ENCODE assay signal across 8 mouse cellular contexts in genomic region chr14:118136744-118137452, GRCm38 (mm10). TPM values are rescaled to one million over a fixed set of nuclear protein-coding genes. Genes with fewer than 3 reads are reported as not detected.
A peak's percentile ranks its signal among the peaks of the same experiment; 100 is the strongest.
DNase-seq lines count a peak whose midpoint lies in the region; ATAC-seq and TF ChIP-seq lines count a peak whose summit lies in the region.

Gene Gpr180, plus strand, starts transcription at chr14:118137158.

- H3K36me3 ChIP-seq in ES-E14 (ENCODE audit: control insufficient read depth, insufficient read depth, low read length, poor library complexity, severe bottlenecking): peaks cover 3% of the 10 kb centered on the region; the same call in 1 of the 2 replicates
- H3K36me3 ChIP-seq in forebrain, embryonic 15.5 days: 0 out of 2 replicates have a peak, but pooled peaks cover 8% of the 10 kb centered on the region

- WGBS in forebrain, embryonic 15.5 days: under 1% methylated on average over 71 of the region's 77 CpGs
- under 1% methylated on average over 76 of the region's 77 CpGs for WGBS in lung, adult 2 months

- in situ Hi-C loops in ES-E14 (cut with MboI; ENCODE audit: low sequenced_read_pairs in 2 of 2, unreplicated experiment in 2 of 2): no loop called here

- H3K4me2 ChIP-seq in forebrain, embryonic 15.5 days (replicated peaks): peak within 1 kb of the TSS; percentile 78

- no peaks in the 10 kb centered on the region for H3K27me3 ChIP-seq in forebrain, embryonic 15.5 days

- no peak within 1 kb of the TSS for H3K27ac ChIP-seq in ES-E14 (ENCODE audit: insufficient read depth, low read depth, low read length, poor library complexity, severe bottlenecking)
- H3K27ac ChIP-seq in forebrain, embryonic 15.5 days (replicated peaks): peak within 1 kb of the TSS; percentile 74

- H3K4me3 ChIP-seq in ES-E14 (ENCODE audit: insufficient read depth in 1 of 2, low read depth in 1 of 2, low read length in 2 of 2, poor library complexity in 1 of 2, severe bottlenecking in 1 of 2): peak within 1 kb of the TSS; percentile 80 to 85
- H3K4me3 ChIP-seq in forebrain, embryonic 15.5 days: peak within 1 kb of the TSS; percentile 89
- H3K4me3 ChIP-seq in lung, adult 2 months (replicated peaks; ENCODE audit: extremely low read depth, low read depth, low read length): peak within 1 kb of the TSS; percentile 75

- H3K9me3 ChIP-seq in ES-E14 (ENCODE audit: control insufficient read depth, insufficient read depth, low read depth, low read length): no peaks in the 10 kb centered on the region
- H3K9me3 ChIP-seq in forebrain, embryonic 15.5 days: no peaks in the 10 kb centered on the region

- DNase-seq in ES-E14 (ENCODE audit: low read depth, low spot score): peak; percentile 94
- DNase-seq in cerebellum, adult 11-12 months: peak; percentile 97
- DNase-seq in heart, postnatal 25 days (ENCODE audit: low spot score): peak; percentile 91
- DNase-seq in layer of hippocampus, adult 18-20 months (ENCODE audit: low spot score in 2 of 2): peak; percentile 93 to 97
- peak; percentile 95 for DNase-seq in lung, adult 2 months
- DNase-seq in thymus, adult 18-20 months: peak; percentile 80 to 83

- H3K9ac ChIP-seq in ES-E14 (ENCODE audit: insufficient read depth, low read depth, low read length, poor library complexity, severe bottlenecking): peak within 1 kb of the TSS; percentile 83
- H3K9ac ChIP-seq in forebrain, embryonic 15.5 days (replicated peaks): peak within 1 kb of the TSS; percentile 90

- intact Hi-C loops in heart, postnatal 25 days (cut with DNase I): no loop called here

- H3K4me1 ChIP-seq in ES-E14 (ENCODE audit: control insufficient read depth in 2 of 2, insufficient read depth in 2 of 2, low read length in 2 of 2, poor library complexity in 1 of 2): no peaks in the 10 kb centered on the region; a peak in 1 of 4 replicates
- peaks cover 21% of the 10 kb centered on the region for H3K4me1 ChIP-seq in forebrain, embryonic 15.5 days
- H3K4me1 ChIP-seq in lung, adult 2 months (ENCODE audit: control insufficient read depth, insufficient read depth, low read length): peaks cover 9% of the 10 kb centered on the region

- ATAC-seq in forebrain, embryonic 15.5 days (replicated peaks): peak; percentile 98
- ATAC-seq in neutrophil, adult 5-6 weeks (ENCODE audit: extremely low read depth, insufficient number of reproducible peaks, low FRiP score, poor library complexity, severe bottlenecking): peak; percentile 88

- TF ChIP-seq POLR2A in lung, adult 2 months (IDR thresholded peaks at IDR 0.05; ENCODE audit: borderline replicate concordance, extremely low read depth, low read depth, low read length): peak; percentile 13; the same call in 1 of the 2 replicates

- TF ChIP-seq CTCF in lung, adult 2 months (IDR thresholded peaks at IDR 0.05; ENCODE audit: insufficient read depth, low read length): no peak

TF ChIP-seq in ES-E14, 5 proteins besides CTCF, POLR2A, EP300 and RAD21:
- no peak for TF ChIP-seq ZC3H11A (IDR thresholded peaks at IDR 0.05; ENCODE audit: borderline replicate concordance, low read depth, low read length)
- TF ChIP-seq CHD2 (IDR thresholded peaks at IDR 0.05; ENCODE audit: low read depth, low read length): no peak; the same call in 1 of the 2 replicates
- TF ChIP-seq HCFC1 (IDR thresholded peaks at IDR 0.05; ENCODE audit: borderline replicate concordance, insufficient read depth, low read length): no peak
- TF ChIP-seq ZNF384 (IDR thresholded peaks at IDR 0.05; ENCODE audit: low read depth, low read length): no peak
- no peak for TF ChIP-seq MAFK (IDR thresholded peaks at IDR 0.05; ENCODE audit: insufficient read depth, low read depth, low read length)

RNA-seq across cellular contexts. Expression of gene Gpr180, which starts in this region (rescaled TPM):
- total RNA-seq in ES-E14 (2012; rRNA removed): 18.2 and 33.7 TPM in 2 replicates
- polyA plus RNA-seq in forebrain, embryonic 15.5 days (2015; fragmentation: Nextera tagmentation; extraction: Ambion mirVana): 29.0 and 29.1 TPM in 2 replicates
- 10 to 100 TPM; 20.3 to 21.1 TPM for total RNA-seq in heart, postnatal 25 days (2021)
- total RNA-seq in layer of hippocampus, adult 18-20 months (2021): 10 to 100 TPM; 24.0 to 26.1 TPM
- 25.1 and 26.1 TPM in 2 replicates for polyA plus RNA-seq in lung, adult 2 months (2012; rRNA removed)
- total RNA-seq in neutrophil, adult 5-6 weeks (2017): 6.2 and 9.7 TPM in 2 replicates
